Mouse (Mus musculus): ENCODE data around the gene Xpnpep2. TPM values are rescaled to one million over a fixed set of nuclear protein-coding genes. Genes with fewer than 3 reads are reported as not detected.

Xpnpep2 gene
- under 1 TPM; 0.17 to 0.71 TPM for polyA plus RNA-seq (2017; shearing (Covaris generic))

DNA sequence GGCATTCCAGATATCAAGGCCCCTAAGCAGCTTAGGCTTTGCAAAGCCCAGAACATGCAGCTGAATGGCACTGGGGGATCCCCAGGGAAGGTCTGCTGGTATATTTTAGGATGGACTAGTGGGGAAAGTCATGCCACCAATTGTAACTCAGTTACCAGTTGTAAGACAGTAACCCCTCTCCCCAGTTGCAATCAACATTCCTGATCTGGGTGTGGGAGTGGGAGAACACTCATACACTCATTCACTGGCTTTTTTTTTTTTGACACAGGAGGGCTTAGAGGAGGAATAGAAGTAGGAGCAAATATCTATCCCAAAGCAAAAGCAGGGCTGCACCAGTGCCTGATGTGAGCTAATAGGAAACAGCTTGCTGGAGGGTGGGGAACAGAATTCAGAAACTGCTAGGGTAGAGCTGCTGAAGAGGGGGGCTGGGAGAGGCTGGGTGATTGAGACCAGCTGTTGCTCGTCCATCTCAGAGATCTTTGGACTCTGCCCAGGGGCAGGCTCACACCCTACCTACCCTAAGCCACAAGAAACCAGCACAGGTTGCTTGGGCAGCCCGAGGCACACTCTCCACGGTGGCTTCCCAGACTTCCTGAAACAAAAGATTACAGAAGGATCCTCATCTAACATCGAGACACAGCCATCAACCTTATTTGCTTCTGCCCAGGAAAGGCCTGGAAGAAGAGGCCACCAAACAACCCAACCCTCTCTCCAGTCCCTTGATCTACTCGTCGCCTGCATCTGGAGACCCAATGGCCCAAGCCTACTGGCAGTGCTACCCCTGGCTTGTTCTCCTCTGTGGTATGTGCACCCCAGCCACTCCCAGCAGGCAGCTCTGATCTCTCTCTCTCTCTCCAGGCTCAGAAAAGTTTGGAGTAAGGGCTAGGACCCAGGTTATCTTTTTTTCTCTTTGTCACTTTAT is at the start of gene Xpnpep2:
TSS of gene Xpnpep2 (plus strand) at position 332 of the 922 bp plus-strand sequence.

DNA sequence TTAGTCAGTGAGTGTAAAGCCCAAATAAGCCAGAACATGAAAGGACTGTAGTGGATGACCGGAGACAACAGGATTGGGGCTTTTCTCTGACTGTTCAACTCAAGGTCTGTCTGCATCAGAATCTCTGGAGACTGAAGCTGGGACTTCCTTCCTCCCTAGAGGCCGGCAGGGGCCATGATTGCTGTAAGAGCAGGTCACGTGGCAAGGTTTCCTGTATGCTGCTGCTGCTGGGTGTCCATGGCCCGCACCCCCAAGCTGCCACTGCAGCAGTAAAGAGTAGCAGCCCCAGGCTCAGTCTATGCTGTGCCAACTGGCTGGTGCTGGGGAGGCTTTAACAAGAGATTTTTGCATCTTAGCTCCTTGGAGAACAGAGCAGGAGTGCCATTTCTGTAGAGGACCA is 37.7 kb downstream of the Xpnpep2 start, which contains the start of gene Sash3:
TSS of gene Sash3 (plus strand) at position 175 of the 400 bp plus-strand sequence.

Other genes with a start within 250 kb of the Xpnpep2 start
- gene Smarca1, start 215.8 kb upstream of the Xpnpep2 start, polyA plus RNA-seq (2017; shearing (Covaris generic)) = not detected
- 1 to 10 TPM; 5.6 to 8.2 TPM for gene Ocrl, start 196.3 kb upstream of the Xpnpep2 start, polyA plus RNA-seq (2017; shearing (Covaris generic))
- under 1 TPM in 1 of 2 experiments, not detected in 1; 0.23 TPM for gene Apln, start 73.9 kb upstream of the Xpnpep2 start, polyA plus RNA-seq (2017; shearing (Covaris generic))
- gene Sash3, start 37.7 kb downstream of the Xpnpep2 start, polyA plus RNA-seq (2017; shearing (Covaris generic)) = 100 to 1,000 TPM; 323 to 455 TPM
- gene Zdhhc9, start 100.2 kb downstream of the Xpnpep2 start, polyA plus RNA-seq (2017; shearing (Covaris generic)) = 10 to 100 TPM; 19.1 to 22.7 TPM
- gene Utp14a, start 148.1 kb downstream of the Xpnpep2 start, polyA plus RNA-seq (2017; shearing (Covaris generic)) = 10 to 100 TPM; 14.5 to 17.2 TPM
- 1 to 10 TPM; 1.0 to 1.5 TPM for gene Bcorl1, start 232.6 kb downstream of the Xpnpep2 start, polyA plus RNA-seq (2017; shearing (Covaris generic))